Mouse (Mus musculus) midbrain, embryonic 14.5 days (tissue): ENCODE data around the gene Arhgap40. TPM values are rescaled to one million over a fixed set of nuclear protein-coding genes. Genes with fewer than 3 reads are reported as not detected.
A peak's percentile ranks its signal among the peaks of the same experiment; 100 is the strongest.

Experiments
- ATAC-seq: fragments of 200-750 bp; cut with Nextera tagmentation; 2 replicates; pipeline ENCODE4 v1.8.0; 2017; ENCODE audit warnings: moderate number of reproducible peaks, moderate library complexity; ENCODE audit not compliant: low FRiP score, low TSS enrichment
- DNase-seq: peaks from one replicate; pipeline ENCODE4 v3.0.0-alpha.2; 2015
- H3K27ac ChIP-seq: fragments of 300-500 bp; sonication (generic); replicated peaks from 2 replicates; pipeline ENCODE4 v1.5.1; 2014; ENCODE audit warnings: mild to moderate bottlenecking, low read depth, low read length, moderate library complexity
- H3K27me3 ChIP-seq: fragments of 300-500 bp; sonication (generic); 2 replicates; pipeline ENCODE4 v1.6.1; 2014; ENCODE audit warnings: low read length, control low read depth, mixed read lengths; ENCODE audit not compliant: control insufficient read depth, insufficient read depth
- H3K36me3 ChIP-seq: fragments of 300-500 bp; sonication (generic); 2 replicates; pipeline ENCODE4 v1.6.1; 2014; ENCODE audit warnings: low read length, control low read depth; ENCODE audit not compliant: control insufficient read depth, insufficient read depth
- H3K4me1 ChIP-seq: fragments of 300-500 bp; sonication (generic); 2 replicates; pipeline ENCODE4 v1.6.1; 2014; ENCODE audit warnings: mild to moderate bottlenecking, antibody characterized with exemption, low read length, control low read depth; ENCODE audit not compliant: control insufficient read depth, insufficient read depth
- H3K4me2 ChIP-seq: fragments of 300-500 bp; sonication (generic); 2 replicates; pipeline ENCODE4 v1.6.1; 2014; ENCODE audit warnings: mild to moderate bottlenecking, low read length, moderate library complexity
- H3K4me3 ChIP-seq: fragments of 300-500 bp; sonication (generic); replicated peaks from 2 replicates; pipeline ENCODE4 v1.5.1; 2014; ENCODE audit warnings: low read depth, low read length
- H3K9ac ChIP-seq: fragments of 300-500 bp; sonication (generic); replicated peaks from 2 replicates; pipeline ENCODE4 v1.6.1; 2014; ENCODE audit warnings: mild to moderate bottlenecking, low read length, moderate library complexity
- H3K9me3 ChIP-seq: fragments of 300-500 bp; sonication (generic); 2 replicates; pipeline ENCODE4 v1.6.1; 2016; ENCODE audit warnings: low read length, control low read depth, mixed read lengths; ENCODE audit not compliant: control insufficient read depth
- WGBS: fragments of 180-500 bp; shearing (Covaris S2); extraction: QIAGEN DNeasy Blood & Tissue Kit; methylation state at CpG from one replicate; pipeline ENCODE4 v1.1.7; 2014; 5-methylcytosine and 5-hydroxymethylcytosine counted together
- polyA plus RNA-seq: library from polyadenylated mRNA; unstranded; fragments of >200 nt; fragmentation: Nextera tagmentation; extraction: Ambion mirVana; gene quantifications from 2 replicates; pipeline ENCODE4 v1.2.1, GENCODE M21; 2014

The Arhgap40 gene
- polyA plus RNA-seq, 1 experiment from 2014 or later = 0.87 TPM

GRCm38 (mm10) chr2:158588524-158589271 lies 76.1 kb downstream of the Arhgap40 start:
- no peak overlapping the region for H3K9ac ChIP-seq
- no peak overlapping the region for H3K4me3 ChIP-seq
- ATAC-seq (0 out of 2 replicates have a peak, but pooled peaks have one; percentile 43), DNase-seq (peak; percentile 62)
- H3K4me1 ChIP-seq = peaks cover 20% of the 10 kb centered on the region; the same call in 1 of the 2 replicates
- peak overlapping the region; percentile 74 for H3K27ac ChIP-seq
- no peaks in the 10 kb centered on the region for H3K9me3 ChIP-seq
- H3K4me2 ChIP-seq = no peak overlapping the region
- H3K36me3 ChIP-seq = no peaks in the 10 kb centered on the region
- H3K27me3 ChIP-seq = 0 out of 2 replicates have a peak, but pooled peaks cover 2% of the 10 kb centered on the region
- WGBS = 27% methylated on average over 8 of the region's 8 CpGs

DNA sequence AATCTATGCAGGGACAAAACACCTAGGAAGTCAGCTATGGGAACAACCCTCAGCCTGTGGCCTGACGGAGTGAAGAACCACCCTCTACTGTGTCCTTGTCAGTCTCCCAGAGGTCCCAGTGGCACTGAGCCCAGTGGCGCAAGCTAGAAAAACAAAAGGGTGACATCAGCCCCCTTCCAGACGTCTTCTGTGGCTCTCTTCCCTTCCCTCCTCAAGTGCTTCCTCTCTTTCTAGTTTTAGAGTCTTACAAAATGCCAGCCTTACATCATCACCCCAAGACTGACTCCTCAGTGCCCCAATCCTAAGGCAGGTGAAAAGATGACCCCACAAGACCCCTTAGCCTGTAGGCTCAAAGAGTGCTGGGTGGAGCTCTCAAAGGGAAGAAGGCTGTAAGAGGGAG lies 77.9 kb downstream of the Arhgap40 start:
- H3K9me3 ChIP-seq = no peaks in the 10 kb centered on the region
- no peak overlapping the region for H3K4me2 ChIP-seq
- DNase-seq (no peak), ATAC-seq (no peak)
- H3K27ac ChIP-seq = no peak overlapping the region
- no peaks in the 10 kb centered on the region for H3K36me3 ChIP-seq
- H3K4me3 ChIP-seq = no peak overlapping the region
- H3K27me3 ChIP-seq = 0 out of 2 replicates have a peak, but pooled peaks cover 2% of the 10 kb centered on the region
- H3K4me1 ChIP-seq = peaks cover 21% of the 10 kb centered on the region
- no peak overlapping the region for H3K9ac ChIP-seq
- 58% methylated on average over 3 of the region's 3 CpGs for WGBS

DNA sequence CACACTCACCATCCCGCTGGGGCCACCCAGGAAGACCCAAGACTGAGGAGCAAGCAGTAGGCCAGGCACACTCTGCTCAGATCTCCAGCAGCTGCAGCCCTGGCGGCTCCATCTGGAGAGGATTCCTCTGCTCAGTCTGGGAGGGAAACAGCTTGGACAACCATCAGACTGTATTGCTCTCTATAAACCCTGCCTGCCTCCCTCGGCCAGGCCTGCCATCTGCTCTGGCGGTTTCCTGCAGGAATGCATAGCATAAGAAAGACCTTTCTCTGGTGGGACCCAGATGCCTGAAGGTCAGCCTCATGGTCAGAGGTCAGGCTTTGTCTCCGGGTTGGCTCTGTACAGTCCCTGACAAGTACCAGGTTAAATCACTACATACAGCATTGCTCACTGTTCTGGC lies 78.7 kb downstream of the Arhgap40 start:
- Histone ChIP-seq H3K36me3 (no peaks in the 10 kb centered on the region), H3K9ac (no peak overlapping the region), H3K9me3 (no peaks in the 10 kb centered on the region), H3K4me3 (no peak overlapping the region), H3K4me2 (no peak overlapping the region), H3K27ac (0 out of 2 replicates have a peak overlapping the region, but pooled peaks have one; percentile 5), H3K4me1 (peaks cover 24% of the 10 kb centered on the region), H3K27me3 (0 out of 2 replicates have a peak, but pooled peaks cover 2% of the 10 kb centered on the region)
- DNase-seq = no peak
- WGBS = 48% methylated on average over 5 of the region's 5 CpGs
- no peak for ATAC-seq

DNA sequence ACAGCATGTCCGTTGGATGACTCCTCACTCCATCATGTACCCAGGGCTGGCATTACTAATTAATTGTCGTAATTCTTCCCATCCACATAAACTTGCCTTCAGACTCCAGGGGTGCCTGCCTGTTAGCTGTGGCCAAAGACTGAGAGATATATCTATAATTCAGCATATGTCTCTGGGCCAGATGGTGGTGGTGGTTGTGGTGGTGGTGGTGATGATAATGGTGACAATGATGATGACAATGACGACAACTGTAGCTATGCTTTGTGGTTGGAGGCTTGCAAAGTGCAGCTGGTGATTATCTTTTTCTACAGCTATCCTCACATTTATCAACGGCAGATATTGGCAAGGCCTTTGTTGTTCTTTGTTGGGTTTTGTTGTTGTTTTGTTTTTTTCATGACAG lies 80.8 kb downstream of the Arhgap40 start:
- H3K9me3 ChIP-seq = no peaks in the 10 kb centered on the region
- no peak overlapping the region for H3K27ac ChIP-seq
- H3K36me3 ChIP-seq = no peaks in the 10 kb centered on the region
- 84% methylated on average over 4 of the region's 4 CpGs for WGBS
- H3K27me3 ChIP-seq = 0 out of 2 replicates have a peak, but pooled peaks cover 2% of the 10 kb centered on the region
- H3K9ac ChIP-seq = no peak overlapping the region
- DNase-seq = no peak
- peaks cover 24% of the 10 kb centered on the region for H3K4me1 ChIP-seq
- H3K4me2 ChIP-seq = no peak overlapping the region
- ATAC-seq = no peak
- H3K4me3 ChIP-seq = no peak overlapping the region

- H3K4me1 ChIP-seq = peaks cover 17% of the 10 kb centered on the region
- H3K4me3 ChIP-seq = 0 out of 2 replicates have a peak overlapping the region, but pooled peaks have one; percentile 3
- 0% methylated on average over 12 of the region's 12 CpGs for WGBS
Observed at GRCm38 (mm10) chr2:158595103-158595502, 82.5 kb downstream of the Arhgap40 start.

GRCm38 (mm10) chr2:158595577-158595976 lies 83.0 kb downstream of the Arhgap40 start:
- Histone ChIP-seq H3K27me3 (no peaks in the 10 kb centered on the region), H3K9me3 (no peaks in the 10 kb centered on the region), H3K4me3 (0 out of 2 replicates have a peak overlapping the region, but pooled peaks have one; percentile 3), H3K27ac (peak overlapping the region; percentile 76), H3K9ac (no peak overlapping the region; the same call in 1 of the 2 replicates), H3K36me3 (no peaks in the 10 kb centered on the region), H3K4me2 (peak overlapping the region; percentile 43), H3K4me1 (peaks cover 17% of the 10 kb centered on the region)
- ATAC-seq (no peak), DNase-seq (peak; percentile 54)
- WGBS = 7% methylated on average over 7 of the region's 7 CpGs

More at GRCm38 (mm10) chr2:158595103-158595502, 82.5 kb downstream of the Arhgap40 start:
- DNase-seq (peak; percentile 73), ATAC-seq (peak; percentile 71; the same call in 1 of the 2 replicates)
- Histone ChIP-seq H3K27me3 (0 out of 2 replicates have a peak, but pooled peaks cover 2% of the 10 kb centered on the region), H3K27ac (peak overlapping the region; percentile 76), H3K36me3 (no peaks in the 10 kb centered on the region), H3K9me3 (no peaks in the 10 kb centered on the region), H3K4me2 (peak overlapping the region; percentile 43), H3K9ac (no peak overlapping the region; the same call in 1 of the 2 replicates)

DNA sequence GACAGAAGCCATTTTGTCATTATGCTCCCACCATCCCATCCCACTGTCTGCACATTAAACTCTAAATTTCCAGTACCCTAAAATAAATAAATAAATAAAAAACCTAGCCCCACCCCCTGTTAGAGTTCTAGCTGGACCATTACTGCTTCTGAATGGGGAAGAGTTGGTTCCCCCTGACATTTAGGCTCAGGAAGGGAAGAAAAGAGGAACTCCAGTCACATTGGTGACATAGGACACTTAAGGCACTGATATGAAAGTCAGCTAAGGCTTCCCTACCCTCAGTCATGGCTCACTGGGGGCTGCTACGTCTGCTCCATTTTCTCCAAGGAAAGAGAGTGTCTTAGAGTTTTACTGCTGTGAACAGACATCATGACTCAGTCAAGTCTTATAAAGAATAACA lies 84.2 kb downstream of the Arhgap40 start:
- H3K4me1 ChIP-seq = peaks cover 17% of the 10 kb centered on the region

More for the DNA sequence above, 84.2 kb downstream of the Arhgap40 start:
- ATAC-seq (no peak), DNase-seq (no peak)
- Histone ChIP-seq H3K27me3 (no peaks in the 10 kb centered on the region), H3K4me3 (no peak overlapping the region), H3K9me3 (no peaks in the 10 kb centered on the region), H3K27ac (no peak overlapping the region), H3K9ac (no peak overlapping the region), H3K36me3 (no peaks in the 10 kb centered on the region), H3K4me2 (no peak overlapping the region)
- 72% methylated on average over 1 of the region's 1 CpGs for WGBS
